Mouse (Mus musculus) liver, embryonic 12.5 days (tissue): ENCODE results near the gene Spo11. TPM values are rescaled to one million over a fixed set of nuclear protein-coding genes. Genes with fewer than 3 reads are reported as not detected.

Experiments
- ATAC-seq: fragments of 200-750 bp; cut with Nextera tagmentation; 2 replicates; pipeline ENCODE4 v1.8.0; 2017; ENCODE audit warnings: moderate number of reproducible peaks, mild to moderate bottlenecking, moderate library complexity
- H3K27ac ChIP-seq: fragments of 300-500 bp; sonication (generic); 2 replicates; pipeline ENCODE4 v1.5.1; 2016; ENCODE audit warnings: mild to moderate bottlenecking
- H3K27me3 ChIP-seq: fragments of 300-500 bp; sonication (generic); replicated peaks from 2 replicates; pipeline ENCODE4 v1.6.1; 2016; ENCODE audit warnings: mild to moderate bottlenecking, moderate library complexity
- H3K36me3 ChIP-seq: fragments of 300-500 bp; sonication (generic); 2 replicates; pipeline ENCODE4 v1.6.1; 2016; ENCODE audit warnings: mild to moderate bottlenecking, moderate library complexity
- H3K4me1 ChIP-seq: fragments of 300-500 bp; sonication (generic); 2 replicates; pipeline ENCODE4 v1.6.1; 2016
- H3K4me2 ChIP-seq: fragments of 300-500 bp; sonication (generic); 2 replicates; pipeline ENCODE4 v1.6.1; 2016; ENCODE audit warnings: mild to moderate bottlenecking, moderate library complexity
- H3K4me3 ChIP-seq: fragments of 300-500 bp; sonication (generic); 2 replicates; pipeline ENCODE4 v1.5.1; 2016; ENCODE audit warnings: mild to moderate bottlenecking, moderate library complexity
- H3K9ac ChIP-seq: fragments of 300-500 bp; sonication (generic); 2 replicates; pipeline ENCODE4 v1.6.1; 2016; ENCODE audit warnings: mild to moderate bottlenecking, moderate library complexity
- H3K9me3 ChIP-seq: fragments of 300-500 bp; sonication (generic); replicated peaks from 2 replicates; pipeline ENCODE4 v1.6.1; 2016; ENCODE audit warnings: mild to moderate bottlenecking, moderate library complexity
- WGBS: fragments of 180-500 bp; shearing (Covaris S2); methylation state at CpG from one replicate; pipeline ENCODE4 v1.1.7; 2016; ENCODE audit not compliant: insufficient replicate concordance; 5-methylcytosine and 5-hydroxymethylcytosine counted together
- polyA plus RNA-seq: library from polyadenylated mRNA; unstranded; fragments of >200 nt; fragmentation: Nextera tagmentation; extraction: Ambion mirVana; gene quantifications from 2 replicates; pipeline ENCODE4 v1.2.1, GENCODE M21; 2016

Spo11 gene
- polyA plus RNA-seq, 1 experiment from 2014 or later = 0.10 TPM

- Histone ChIP-seq H3K4me3 (peak overlapping the region; percentile 98), H3K4me1 (peaks cover 91% of the 10 kb centered on the region), H3K36me3 (peaks cover 93% of the 10 kb centered on the region), H3K9ac (peak overlapping the region; percentile 97), H3K9me3 (no peaks in the 10 kb centered on the region), H3K27me3 (no peaks in the 10 kb centered on the region), H3K4me2 (peak overlapping the region; percentile 91), H3K27ac (peak overlapping the region; percentile 99)
- 56% methylated on average over 3 of the region's 3 CpGs for WGBS
- ATAC-seq = no peak
These were observed 49.2 kb downstream of the Spo11 start for GRCm38 (mm10) chr2:173026688-173027131.

DNA sequence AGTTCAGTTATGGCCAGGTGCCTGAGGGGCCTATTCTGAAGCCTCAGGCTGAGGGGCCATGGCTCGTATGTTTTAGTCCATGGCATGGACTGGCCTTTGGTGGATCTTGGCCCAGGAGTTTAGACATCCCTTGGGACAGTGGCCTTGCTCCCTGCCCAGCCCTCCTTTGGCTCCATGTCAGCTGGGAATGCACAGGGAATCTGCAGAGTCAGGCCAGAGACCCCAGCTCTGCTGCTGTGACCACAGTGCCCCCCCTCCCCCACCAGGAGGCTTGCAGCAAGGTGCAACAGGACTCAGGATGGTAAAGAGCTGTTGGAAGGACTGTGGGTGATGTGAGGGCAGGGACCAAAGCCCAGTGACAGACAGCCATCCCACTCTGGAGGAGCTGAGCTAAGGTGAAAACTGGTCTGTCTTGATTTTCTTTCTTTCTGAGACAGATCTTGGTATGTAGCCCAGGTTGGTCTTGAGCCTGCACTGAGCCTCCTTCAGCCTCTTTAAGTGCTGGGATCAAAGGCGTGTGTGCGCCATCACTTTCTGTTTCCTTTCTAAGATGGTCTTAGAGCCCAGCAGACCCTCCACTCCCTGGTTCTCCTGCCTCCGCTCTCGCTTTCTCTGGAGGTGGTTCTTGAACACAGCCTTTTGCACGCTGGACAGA is 49.8 kb downstream of the Spo11 start:
- Histone ChIP-seq H3K27ac (peak overlapping the region; percentile 99), H3K9ac (peak overlapping the region; percentile 97), H3K4me2 (peak overlapping the region; percentile 91), H3K9me3 (no peaks in the 10 kb centered on the region), H3K27me3 (no peaks in the 10 kb centered on the region), H3K36me3 (peaks cover 99% of the 10 kb centered on the region), H3K4me3 (peak overlapping the region; percentile 98), H3K4me1 (peaks cover 97% of the 10 kb centered on the region)
- 90% methylated on average over 6 of the region's 6 CpGs for WGBS
- no peak for ATAC-seq

GRCm38 (mm10) chr2:173027824-173028495 is 50.5 kb downstream of the Spo11 start:
- peak overlapping the region; percentile 91 for H3K4me2 ChIP-seq
- H3K9me3 ChIP-seq = no peaks in the 10 kb centered on the region
- peak overlapping the region; percentile 99 for H3K27ac ChIP-seq
- peak overlapping the region; percentile 97 for H3K9ac ChIP-seq
- H3K4me3 ChIP-seq = peak overlapping the region; percentile 98
- H3K27me3 ChIP-seq = no peaks in the 10 kb centered on the region
- H3K36me3 ChIP-seq = peaks cover 100% of the 10 kb centered on the region
- 79% methylated on average over 4 of the region's 4 CpGs for WGBS
- no peak for ATAC-seq
- peaks cover 100% of the 10 kb centered on the region for H3K4me1 ChIP-seq

- WGBS = 88% methylated on average over 3 of the region's 3 CpGs
- H3K4me3 ChIP-seq = peak overlapping the region; percentile 98
- no peaks in the 10 kb centered on the region for H3K9me3 ChIP-seq
- ATAC-seq = no peak
- peak overlapping the region; percentile 99 for H3K27ac ChIP-seq
- peak overlapping the region; percentile 97 for H3K9ac ChIP-seq
- no peaks in the 10 kb centered on the region for H3K27me3 ChIP-seq
- H3K36me3 ChIP-seq = peaks cover 100% of the 10 kb centered on the region
- peak overlapping the region; percentile 91 for H3K4me2 ChIP-seq
- peaks cover 100% of the 10 kb centered on the region for H3K4me1 ChIP-seq
These were observed 51.1 kb downstream of the Spo11 start for GRCm38 (mm10) chr2:173028508-173029031.

GRCm38 (mm10) chr2:173030591-173031338 is 53.3 kb downstream of the Spo11 start:
- Histone ChIP-seq H3K4me2 (peak overlapping the region; percentile 91), H3K27ac (peak overlapping the region; percentile 99), H3K36me3 (peaks cover 100% of the 10 kb centered on the region), H3K9ac (peak overlapping the region; percentile 97), H3K27me3 (no peaks in the 10 kb centered on the region), H3K4me1 (peaks cover 100% of the 10 kb centered on the region), H3K9me3 (no peaks in the 10 kb centered on the region), H3K4me3 (peak overlapping the region; percentile 25)
- no peak for ATAC-seq
- 64% methylated on average over 12 of the region's 12 CpGs for WGBS

- peaks cover 88% of the 10 kb centered on the region for H3K36me3 ChIP-seq
These were observed 56.0 kb downstream of the Spo11 start for GRCm38 (mm10) chr2:173033531-173033930.

GRCm38 (mm10) chr2:173034998-173035397 is 57.5 kb downstream of the Spo11 start:
- H3K9ac ChIP-seq = peak overlapping the region; percentile 97
- 3% methylated on average over 4 of the region's 4 CpGs for WGBS
- peak overlapping the region; percentile 91 for H3K4me2 ChIP-seq
- H3K27me3 ChIP-seq = no peaks in the 10 kb centered on the region
- ATAC-seq = peak; percentile 66
- no peaks in the 10 kb centered on the region for H3K9me3 ChIP-seq
- peaks cover 80% of the 10 kb centered on the region for H3K36me3 ChIP-seq
- peak overlapping the region; percentile 99 for H3K27ac ChIP-seq
- H3K4me3 ChIP-seq = peak overlapping the region; percentile 42
- peaks cover 99% of the 10 kb centered on the region for H3K4me1 ChIP-seq

More at GRCm38 (mm10) chr2:173033531-173033930, 56.0 kb downstream of the Spo11 start:
- no peak for ATAC-seq
- Histone ChIP-seq H3K4me3 (peak overlapping the region; percentile 42), H3K9me3 (no peaks in the 10 kb centered on the region), H3K27ac (peak overlapping the region; percentile 99), H3K4me1 (peaks cover 99% of the 10 kb centered on the region), H3K9ac (peak overlapping the region; percentile 97), H3K4me2 (peak overlapping the region; percentile 91), H3K27me3 (no peaks in the 10 kb centered on the region)
- WGBS = 85% methylated on average over 13 of the region's 13 CpGs

DNA sequence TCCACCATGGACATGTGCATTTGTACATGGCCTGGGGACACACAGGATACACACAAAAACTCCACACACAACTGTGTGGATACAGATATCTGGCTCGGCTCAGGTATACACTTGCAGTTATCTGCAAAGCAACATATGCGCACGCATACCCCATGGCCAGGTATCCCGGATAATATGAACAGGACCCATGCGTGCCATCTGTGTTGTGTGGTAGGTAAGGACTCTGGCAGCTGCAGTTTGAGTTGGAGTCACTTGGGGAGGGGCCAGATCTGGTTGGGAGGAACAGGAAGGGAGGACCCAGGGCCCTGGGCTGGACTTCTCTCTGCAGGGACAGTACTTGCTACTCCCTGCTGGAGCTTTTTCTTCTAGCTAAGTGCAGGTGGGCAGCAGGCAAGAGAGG is 58.2 kb downstream of the Spo11 start:
- peak overlapping the region; percentile 99 for H3K27ac ChIP-seq

GRCm38 (mm10) chr2:173036055-173036454 is 58.6 kb downstream of the Spo11 start:
- Histone ChIP-seq H3K4me2 (peak overlapping the region; percentile 91), H3K27me3 (no peaks in the 10 kb centered on the region), H3K9me3 (no peaks in the 10 kb centered on the region), H3K4me3 (peak overlapping the region; percentile 31), H3K4me1 (peaks cover 99% of the 10 kb centered on the region), H3K27ac (peak overlapping the region; percentile 99), H3K9ac (peak overlapping the region; percentile 75), H3K36me3 (peaks cover 69% of the 10 kb centered on the region)
- 53% methylated on average over 5 of the region's 5 CpGs for WGBS
- ATAC-seq = no peak

More for the DNA sequence above, 58.2 kb downstream of the Spo11 start:
- Histone ChIP-seq H3K4me2 (peak overlapping the region; percentile 91), H3K36me3 (peaks cover 73% of the 10 kb centered on the region), H3K9me3 (no peaks in the 10 kb centered on the region), H3K4me3 (peak overlapping the region; percentile 31), H3K27me3 (no peaks in the 10 kb centered on the region), H3K4me1 (peaks cover 99% of the 10 kb centered on the region), H3K9ac (peak overlapping the region; percentile 75)
- ATAC-seq = no peak
- 44% methylated on average over 5 of the region's 5 CpGs for WGBS

GRCm38 (mm10) chr2:173036611-173037010 is 59.1 kb downstream of the Spo11 start:
- no peaks in the 10 kb centered on the region for H3K9me3 ChIP-seq
- H3K27ac ChIP-seq = peak overlapping the region; percentile 99
- peak overlapping the region; percentile 91 for H3K4me2 ChIP-seq
- H3K4me1 ChIP-seq = peaks cover 99% of the 10 kb centered on the region
- peak overlapping the region; percentile 75 for H3K9ac ChIP-seq
- no peak for ATAC-seq
- H3K36me3 ChIP-seq = peaks cover 64% of the 10 kb centered on the region
- peak overlapping the region; percentile 31; the same call in 1 of the 2 replicates for H3K4me3 ChIP-seq
- 14% methylated on average over 4 of the region's 4 CpGs for WGBS
- no peaks in the 10 kb centered on the region for H3K27me3 ChIP-seq

- peak overlapping the region; percentile 75 for H3K9ac ChIP-seq
- ATAC-seq = no peak
- H3K36me3 ChIP-seq = peaks cover 56% of the 10 kb centered on the region
- H3K27ac ChIP-seq = peak overlapping the region; percentile 99
- no peaks in the 10 kb centered on the region for H3K9me3 ChIP-seq
- H3K4me2 ChIP-seq = peak overlapping the region; percentile 91
- 33% methylated on average over 5 of the region's 5 CpGs for WGBS
- H3K4me1 ChIP-seq = peaks cover 99% of the 10 kb centered on the region
- H3K4me3 ChIP-seq = peak overlapping the region; percentile 35
- no peaks in the 10 kb centered on the region for H3K27me3 ChIP-seq
These were observed 59.8 kb downstream of the Spo11 start for GRCm38 (mm10) chr2:173037347-173037746.
